Mouse (Mus musculus) liver, postnatal 0 days (tissue): ENCODE measurements around the gene Cops7a.

Source experiments
- CTCF ChIP-seq: sonication (generic); IDR thresholded peaks from 2 replicates; pipeline ENCODE4 v1.5.1; 2016; ENCODE audit warnings: antibody characterized with exemption, low read depth
- EP300 ChIP-seq: IDR thresholded peaks from 2 replicates; pipeline ENCODE4 v1.6.1; 2016; ENCODE audit warnings: antibody characterized with exemption, low read depth, mild to moderate bottlenecking

DNA sequence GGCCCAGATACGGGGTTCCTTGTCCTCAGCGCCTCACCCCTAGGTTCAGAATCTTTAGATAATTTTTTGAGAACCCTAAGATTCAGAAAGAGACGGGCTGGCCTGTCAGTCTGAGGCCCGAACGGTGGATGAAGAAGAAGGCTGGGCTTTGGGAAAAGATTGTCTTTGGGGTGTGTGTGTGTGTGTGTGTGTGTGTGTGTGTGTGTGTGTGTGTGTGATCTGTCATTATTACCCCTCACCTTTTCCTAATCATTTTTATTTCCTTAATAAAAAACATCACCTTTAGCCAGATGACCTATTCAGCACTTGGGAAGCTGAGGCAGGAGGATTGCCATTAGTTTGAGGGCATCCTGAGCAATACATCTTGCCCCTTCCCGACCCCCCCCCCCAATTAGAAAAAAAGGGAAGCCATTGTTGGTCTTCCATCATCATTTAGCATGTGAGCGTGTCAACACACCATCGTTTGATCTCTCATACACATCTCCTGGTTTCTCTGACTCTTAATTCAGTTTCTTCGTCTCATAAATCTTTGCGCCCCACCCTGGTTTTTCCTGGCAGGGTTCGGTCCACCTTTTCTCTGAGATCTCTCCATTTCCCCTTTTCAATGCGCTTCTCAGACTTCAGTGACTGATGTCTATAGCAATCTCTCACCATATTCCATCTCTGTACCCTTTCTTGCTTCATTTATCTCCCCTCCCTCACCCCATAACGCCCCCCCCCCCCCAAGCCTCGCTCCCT lies 46.3 kb downstream of the Cops7a start:
- TF ChIP-seq CTCF (no peak), EP300 (no peak)
